Mouse (Mus musculus) T-cell, adult 2 months (primary cell): ENCODE results near the gene Abcc8.
"Not testable (repeated sequence)": the region's sequence is repeated elsewhere in the genome, so short reads cannot be mapped to it uniquely, and the experiment has no call there.

Experiments used
- DNase-seq: peaks from one replicate; pipeline ENCODE4 v3.0.0; 2022; ENCODE audit warnings: low spot score

Gene Abcc8

DNA sequence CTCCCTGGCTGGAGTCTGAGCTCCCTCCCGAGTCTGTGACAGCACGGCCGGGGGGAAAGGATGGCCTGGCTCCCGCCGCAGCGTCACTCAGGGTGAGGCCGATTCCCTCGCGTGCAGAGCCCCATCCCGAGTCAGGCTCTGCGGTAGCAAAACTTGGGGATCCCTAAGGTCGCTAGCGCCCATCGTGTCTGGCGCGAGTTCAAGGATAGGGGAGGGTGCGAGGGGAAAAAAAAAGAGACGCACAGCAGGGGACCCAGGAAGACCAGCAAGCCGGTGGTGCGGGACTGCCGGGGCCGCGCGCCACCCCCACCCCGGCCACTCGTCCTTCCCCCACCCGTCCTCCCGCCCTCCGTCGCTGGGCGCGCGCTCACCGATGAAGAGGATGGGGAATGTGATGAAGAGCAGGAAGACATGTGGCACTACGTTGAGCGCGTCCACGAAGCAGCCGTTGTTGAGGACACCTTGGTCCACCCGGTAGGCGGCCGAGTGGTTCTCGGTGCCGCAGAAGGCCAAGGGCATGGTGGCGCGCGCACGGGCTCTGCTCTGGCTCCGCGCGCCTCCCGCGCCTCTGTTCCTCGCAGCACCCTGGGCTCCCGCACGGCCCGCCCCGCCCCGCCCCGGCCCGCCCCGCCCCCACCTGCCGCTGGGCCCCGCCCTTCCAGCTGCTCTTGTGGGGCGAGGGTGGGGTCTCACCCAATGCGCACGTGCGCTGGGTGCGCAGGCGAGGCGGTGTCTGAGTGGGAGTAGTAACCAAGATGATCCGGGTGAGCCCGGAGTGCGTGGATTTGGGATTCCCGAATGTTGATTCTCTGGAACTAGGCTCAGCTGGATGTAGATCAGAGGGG, at the start of gene Abcc8:
TSS of gene Abcc8 (minus strand) at position 603 of the 845 bp plus-strand sequence.
- DNase-seq, result no peak

DNA sequence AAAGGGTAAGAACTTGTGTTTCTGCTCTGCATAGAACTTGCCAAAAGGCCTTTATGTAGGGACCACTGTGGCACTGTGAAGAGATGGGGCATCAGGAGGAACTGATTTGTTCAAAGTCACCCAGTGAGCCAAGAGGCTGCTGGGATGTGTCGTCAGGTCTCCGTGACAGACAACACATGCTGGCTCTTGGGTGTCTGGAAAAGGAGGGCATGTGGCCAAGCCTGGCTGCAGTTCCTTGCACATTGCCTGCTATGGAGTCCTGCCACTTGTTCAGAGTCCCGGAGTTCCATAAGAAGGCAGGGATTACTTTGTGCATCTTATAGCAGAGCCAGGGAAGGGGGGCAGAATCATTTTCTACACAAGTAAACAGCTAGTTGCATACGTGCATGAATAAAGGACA, 47.1 kb upstream of the Abcc8 start:
- no peak for DNase-seq

DNA sequence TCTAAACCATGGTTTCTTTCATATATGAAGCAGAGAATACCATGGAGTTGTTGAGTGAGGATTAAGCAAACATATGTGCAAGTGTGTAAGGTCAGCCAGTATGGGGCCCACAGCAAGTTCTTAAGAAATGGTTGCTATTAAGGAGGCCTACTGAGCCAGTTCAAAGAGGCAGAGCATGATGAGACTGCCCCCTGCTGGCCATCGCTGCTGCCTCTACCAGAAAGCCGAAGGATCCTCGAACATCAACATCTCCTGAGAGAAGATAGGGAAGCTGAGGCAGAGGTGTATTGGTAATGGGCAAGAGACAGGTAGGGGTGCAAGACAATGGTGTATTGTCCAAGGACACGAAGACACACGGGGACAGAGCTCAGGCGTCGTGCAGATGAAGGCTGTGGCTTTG, 46.4 kb upstream of the Abcc8 start:
- peak; percentile 45 for DNase-seq

DNA sequence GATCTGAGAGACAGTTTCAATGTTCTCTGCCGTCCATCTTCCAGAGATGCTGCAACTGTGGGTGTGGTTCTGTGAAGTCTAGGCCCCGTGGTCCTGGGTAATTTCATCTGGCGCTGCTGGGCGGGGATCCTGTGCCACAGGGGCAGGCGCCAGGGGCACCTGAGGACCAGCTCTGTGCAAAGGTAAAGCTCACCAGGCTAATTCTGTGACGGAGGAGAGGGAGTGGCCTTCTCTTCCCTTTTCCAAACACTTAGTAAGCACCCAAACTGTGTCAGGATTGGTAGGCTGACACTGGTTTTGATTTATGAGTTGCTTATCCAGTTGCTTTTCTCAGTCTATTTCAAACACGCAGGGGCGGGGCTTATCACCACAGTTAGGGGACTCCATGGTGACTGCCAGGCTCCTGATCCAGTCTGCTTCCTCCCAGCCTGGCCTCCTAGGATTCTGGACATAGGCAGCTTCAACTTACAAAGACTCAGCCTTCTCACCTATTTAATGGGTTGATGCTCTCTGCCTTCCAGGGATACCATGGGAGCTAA, 40.8 kb upstream of the Abcc8 start:
- DNase-seq, result no peak

DNA sequence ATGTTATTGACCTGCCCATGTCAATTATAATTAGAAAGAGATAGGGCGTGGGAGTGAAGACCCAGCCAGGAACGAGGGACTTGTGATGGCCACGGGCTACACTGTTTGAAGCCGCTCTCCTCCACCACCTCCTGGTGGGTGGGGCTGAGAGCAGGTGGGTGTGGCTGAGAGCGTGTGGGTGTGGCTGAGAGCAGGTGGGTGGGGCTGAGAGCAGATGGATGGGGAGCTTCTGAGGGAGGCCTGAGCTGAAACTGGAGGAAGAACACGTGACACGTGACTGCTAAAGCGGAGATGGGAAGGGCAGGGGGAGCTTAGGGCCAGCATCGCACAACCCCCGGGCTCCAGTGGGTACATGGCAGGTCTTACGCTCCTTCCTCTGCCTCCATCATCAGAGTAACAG, 38.6 kb upstream of the Abcc8 start:
- peak; percentile 13 for DNase-seq

DNA sequence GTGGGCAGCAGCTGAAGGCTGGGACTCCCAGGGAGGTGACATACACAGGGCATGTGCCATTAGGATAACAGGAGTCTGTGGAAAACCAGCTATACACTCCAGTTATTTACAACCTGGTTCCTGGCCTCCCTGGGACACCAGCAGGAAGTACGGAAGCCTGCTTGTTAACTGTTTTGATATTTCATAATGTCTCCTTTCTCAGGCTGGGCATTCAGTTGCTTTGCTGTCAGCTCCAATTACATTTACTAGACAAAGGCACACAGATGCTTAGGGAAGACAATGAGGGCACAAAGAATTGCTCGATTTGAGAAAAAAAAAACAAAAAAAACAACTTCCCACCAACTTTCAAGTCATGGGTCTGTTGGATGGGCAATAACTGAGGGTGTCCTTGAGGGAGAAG, 36.6 kb upstream of the Abcc8 start:
- DNase-seq, result no peak

DNA sequence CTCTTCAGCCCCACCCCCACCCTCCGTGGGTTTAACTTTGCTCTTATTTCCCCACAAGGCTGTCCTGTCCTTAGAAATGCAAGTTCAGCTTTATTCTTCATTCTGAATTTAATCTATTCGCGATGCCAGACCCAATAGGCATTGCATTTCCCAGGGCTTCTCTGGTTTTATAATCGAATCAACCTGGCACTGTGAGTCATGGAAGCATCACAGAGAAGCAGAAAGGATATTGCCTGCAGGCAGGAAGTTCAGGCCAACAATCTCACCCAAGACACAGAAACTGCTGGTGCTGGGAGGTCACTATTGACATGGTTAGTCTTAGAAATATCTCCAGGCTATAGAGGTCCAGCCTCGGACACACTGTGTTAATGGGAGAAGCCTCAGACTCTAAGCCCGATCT, 30.4 kb upstream of the Abcc8 start:
- no peak for DNase-seq

DNA sequence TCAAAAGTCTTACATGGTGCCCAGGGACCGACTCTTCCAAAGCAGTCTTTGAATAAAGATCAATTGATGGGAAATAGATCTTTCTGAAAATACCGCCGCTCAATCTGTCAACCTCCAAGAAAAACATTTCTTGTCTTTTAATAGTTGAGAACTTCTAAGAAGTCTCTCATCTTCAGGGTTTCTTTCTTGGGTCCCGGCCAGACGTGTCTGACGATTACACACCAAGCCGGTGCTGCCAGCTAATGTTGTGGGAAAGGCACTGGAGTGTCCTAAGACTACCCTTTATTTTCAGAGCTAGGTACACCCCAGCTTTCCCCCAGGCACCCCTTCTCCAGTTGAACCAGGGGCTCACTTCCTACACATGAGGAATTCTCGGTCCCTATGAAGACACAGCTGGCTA, 28.3 kb upstream of the Abcc8 start:
- no peak for DNase-seq

DNA sequence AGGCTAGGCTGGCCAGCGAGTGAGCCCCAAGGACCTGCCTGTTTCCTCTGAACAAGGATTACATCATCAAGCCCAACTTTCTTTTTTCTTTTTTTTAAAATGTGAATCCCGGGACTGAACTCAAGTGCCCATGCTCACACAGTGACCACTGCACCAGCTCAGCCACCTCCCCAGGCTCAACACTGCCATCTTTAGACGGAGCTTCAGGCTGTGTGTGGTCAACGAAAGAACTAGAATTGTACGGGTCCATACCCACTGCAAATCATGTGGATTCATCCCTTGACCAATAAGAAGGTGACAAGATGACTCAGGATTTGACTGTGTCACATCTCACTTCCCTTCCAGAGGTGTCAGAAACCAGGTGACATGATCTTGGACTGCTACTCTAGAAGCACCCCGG, 24.9 kb upstream of the Abcc8 start:
- DNase-seq, result no peak

DNA sequence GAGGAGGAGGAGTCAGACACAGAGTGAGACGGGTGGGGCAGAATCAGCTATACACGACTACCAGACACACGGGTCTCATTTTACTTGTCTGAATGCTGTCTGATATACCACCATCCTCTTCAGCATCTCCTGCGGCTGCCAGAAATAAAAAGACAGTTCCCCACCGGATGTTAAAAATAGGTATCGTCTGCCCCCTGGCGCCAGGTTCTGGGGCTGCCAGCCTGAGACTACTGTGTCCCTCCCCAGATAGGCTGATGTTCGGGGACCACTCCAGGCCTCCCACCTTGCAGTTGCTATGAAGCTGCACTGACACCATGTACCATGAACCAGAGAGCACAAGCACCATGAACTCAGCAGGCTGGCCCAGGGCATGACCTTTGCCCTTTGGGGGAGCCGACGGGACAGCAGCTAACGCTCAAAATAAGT, 24.2 kb upstream of the Abcc8 start:
- DNase-seq, result peak; percentile 59

DNA sequence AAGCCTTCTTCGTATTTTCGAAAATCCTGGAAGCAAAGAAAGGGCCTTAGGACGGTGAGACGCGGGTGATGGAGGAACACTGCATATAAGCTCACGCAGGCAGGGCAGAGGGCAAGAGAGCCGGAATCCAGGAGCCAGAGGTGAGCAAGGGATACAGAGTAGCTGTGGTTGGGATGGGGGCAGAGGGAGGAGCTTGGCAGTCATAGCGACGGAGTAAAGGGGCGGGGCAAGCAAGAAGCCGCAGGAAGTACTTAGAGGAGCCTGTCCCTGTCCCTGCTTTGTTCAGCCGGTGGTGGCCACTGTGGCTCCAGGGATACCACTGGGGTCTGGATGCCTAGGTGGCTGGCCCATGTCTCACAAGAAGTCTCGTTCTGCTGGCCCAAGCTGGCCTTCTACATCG, 21.8 kb upstream of the Abcc8 start:
- no peak for DNase-seq

DNA sequence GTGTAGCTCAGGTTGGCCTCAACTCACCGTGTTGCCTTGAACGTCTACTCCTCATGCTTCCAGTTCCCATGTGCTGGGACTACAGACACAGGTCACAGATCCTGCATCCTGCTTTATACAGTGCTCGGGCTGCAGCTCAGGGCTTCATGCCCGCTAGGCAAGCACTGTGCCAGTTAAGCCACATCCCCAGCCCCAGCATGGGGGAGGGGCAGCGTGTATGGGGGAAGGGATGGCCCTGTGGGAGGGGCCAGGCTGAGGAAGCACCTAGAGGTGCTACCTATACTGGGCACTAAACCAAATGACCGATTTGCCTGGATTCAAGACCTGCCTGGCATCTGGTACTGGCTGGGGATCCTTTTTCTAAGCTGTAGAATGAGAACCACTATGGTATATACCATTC, 20.2 kb upstream of the Abcc8 start:
- peak; percentile 10 for DNase-seq

DNA sequence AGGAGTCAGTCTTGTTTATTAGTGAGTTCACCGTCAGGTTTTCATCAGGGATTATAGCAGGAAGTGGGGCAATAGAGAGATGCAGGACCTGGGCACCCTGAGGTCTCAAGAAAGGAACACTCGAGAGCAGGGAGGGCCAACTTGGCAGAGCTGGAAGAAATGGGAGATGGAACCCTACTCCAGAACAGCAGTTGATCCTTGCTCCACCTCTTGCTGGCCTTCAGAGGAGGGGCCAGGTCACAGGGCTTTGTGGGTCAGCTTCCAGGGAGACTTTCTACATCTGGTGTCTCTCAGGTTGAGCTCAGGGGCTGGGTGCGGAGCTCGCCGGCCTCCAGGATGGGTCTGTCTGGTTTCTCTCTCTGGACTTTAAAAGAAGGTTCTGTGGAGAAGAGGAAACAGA, 15.5 kb upstream of the Abcc8 start:
- no peak for DNase-seq

DNA sequence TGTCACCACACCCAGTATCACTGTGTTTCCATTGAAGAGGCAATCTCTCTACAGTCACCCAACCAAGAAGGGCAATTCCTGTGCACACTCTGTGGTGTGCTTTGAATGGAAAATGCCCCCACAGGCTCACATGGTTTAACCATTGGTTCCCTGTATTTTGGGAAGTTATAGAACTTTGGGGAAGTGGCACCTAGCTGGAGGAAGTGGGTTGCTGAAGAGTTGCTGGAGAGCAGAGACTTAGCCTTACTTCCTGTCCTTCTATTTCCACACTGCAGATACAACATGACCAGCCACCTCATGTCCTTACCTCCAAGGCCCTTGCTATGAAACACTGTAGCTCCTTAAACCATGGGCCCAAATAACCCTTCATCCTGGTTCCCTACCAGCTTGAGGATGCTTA, 4.4 kb upstream of the Abcc8 start:
- DNase-seq, result no peak

DNA sequence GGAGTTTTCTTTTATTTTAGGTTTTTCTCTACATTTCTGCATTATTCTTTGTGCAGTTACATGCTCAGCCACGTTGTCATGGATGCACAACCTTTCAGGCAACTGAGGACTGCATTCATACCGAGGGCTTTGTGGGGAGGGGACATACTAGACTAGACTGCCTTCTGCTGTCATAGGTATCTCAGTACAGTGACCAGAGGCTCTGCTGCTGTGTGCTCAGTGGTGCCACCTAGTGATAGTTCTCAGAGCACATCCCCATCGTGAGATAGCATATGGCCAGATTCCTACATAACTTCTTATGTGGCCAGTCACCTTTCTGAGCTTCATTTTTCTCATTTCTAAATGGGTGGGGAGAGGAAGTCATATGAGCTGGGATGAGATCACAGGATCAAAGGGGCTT, 1.8 kb upstream of the Abcc8 start:
- peak; percentile 30 for DNase-seq

DNA sequence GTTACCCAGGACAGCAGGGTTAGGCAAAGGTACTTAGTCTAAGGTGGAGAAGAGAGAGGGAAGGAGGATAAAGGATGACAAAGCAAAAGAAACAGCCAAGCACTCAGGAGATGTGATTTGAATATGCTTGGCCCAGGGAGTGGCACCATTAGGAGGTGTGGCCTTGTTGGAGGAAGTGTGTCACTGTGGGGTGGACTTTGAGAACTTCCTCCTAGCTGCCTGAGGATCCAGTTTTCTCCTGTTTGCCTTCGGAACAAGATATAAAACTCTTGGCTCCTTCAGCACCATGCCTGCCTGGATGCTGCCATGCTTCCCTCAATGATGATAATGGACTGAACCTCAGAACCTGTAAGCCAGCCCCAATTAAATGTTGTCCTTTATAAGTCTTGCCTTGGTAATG, 10.9 kb downstream of the Abcc8 start:
- DNase-seq, result not testable (repeated sequence)

DNA sequence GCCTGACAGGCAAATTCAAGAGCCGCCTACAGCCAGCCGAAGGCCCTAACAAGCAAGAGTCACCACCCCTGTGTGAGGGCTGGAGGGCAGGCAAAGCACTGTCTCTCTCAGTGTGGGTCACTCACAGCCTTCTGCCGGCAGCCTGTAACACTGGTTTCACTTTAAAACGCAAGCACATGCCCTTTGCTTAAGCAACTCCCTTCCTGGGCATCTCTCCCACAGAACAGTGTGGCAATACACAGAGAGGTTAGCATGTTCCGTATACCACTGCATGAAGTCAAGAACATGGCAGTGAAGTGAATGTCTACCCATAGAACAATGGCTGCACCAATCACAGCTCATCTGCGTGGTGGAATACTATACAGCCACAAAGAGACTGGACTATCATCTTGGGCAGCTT, 11.4 kb downstream of the Abcc8 start:
- DNase-seq, result no peak

DNA sequence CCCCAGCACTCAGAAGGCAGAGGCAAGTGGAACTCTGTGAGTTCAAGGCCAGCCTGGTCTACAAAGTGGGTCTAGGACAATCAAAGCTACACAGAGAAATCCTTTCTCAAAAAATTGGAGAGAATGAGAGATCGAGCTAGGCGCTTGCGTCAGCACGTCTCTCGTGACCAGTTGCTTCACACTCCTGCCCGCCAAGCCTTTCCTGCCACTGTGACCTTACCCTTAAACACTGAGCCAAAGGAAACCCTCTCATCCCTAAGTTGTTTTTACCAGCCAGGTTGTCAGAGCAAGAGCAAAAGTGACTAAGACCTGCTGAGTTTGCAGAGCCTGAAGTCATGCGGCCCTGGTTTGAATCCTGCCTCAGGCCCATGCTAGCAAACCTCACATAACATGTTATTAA, 11.9 kb downstream of the Abcc8 start:
- DNase-seq, result no peak

DNA sequence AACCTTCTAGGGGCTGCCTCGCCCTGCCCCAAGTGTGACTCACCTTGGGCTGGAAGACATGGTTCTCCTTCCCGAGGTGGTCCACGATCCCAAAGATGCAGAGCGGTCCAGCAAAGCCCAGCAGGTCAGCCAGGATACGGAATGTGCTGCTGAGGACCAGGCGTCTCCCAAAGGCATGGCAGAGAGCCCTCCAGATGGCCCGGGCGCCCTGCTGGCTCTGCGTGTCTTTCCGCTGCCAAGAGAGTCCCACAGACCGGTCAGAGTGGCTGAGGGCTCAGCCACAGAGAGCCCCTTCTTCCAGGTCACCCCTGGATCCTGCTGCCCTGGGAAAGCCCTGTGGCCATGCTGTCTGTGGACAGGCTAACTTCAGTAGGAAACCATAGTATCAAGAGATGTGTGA, 14.0 kb downstream of the Abcc8 start:
- no peak for DNase-seq

DNA sequence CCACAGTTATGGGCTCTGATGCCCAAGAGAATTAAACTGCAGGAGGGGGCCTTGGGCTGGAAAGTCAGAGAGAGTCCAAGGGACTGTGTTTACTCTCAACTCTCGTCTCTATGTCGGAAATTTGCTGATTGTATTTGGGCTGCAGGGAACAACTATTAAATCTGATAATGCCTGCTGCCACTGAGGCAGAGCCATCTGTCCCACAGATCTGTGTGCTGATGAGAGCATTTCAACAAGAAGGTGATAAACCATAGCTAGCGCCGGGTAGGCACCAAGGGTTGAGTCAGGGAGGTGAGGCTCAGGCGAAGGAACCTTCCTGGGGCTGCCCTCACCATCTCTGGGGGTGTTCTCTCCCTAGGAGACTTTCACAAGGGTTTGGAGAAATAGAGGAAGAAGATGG, 17.1 kb downstream of the Abcc8 start:
- DNase-seq, result no peak

DNA sequence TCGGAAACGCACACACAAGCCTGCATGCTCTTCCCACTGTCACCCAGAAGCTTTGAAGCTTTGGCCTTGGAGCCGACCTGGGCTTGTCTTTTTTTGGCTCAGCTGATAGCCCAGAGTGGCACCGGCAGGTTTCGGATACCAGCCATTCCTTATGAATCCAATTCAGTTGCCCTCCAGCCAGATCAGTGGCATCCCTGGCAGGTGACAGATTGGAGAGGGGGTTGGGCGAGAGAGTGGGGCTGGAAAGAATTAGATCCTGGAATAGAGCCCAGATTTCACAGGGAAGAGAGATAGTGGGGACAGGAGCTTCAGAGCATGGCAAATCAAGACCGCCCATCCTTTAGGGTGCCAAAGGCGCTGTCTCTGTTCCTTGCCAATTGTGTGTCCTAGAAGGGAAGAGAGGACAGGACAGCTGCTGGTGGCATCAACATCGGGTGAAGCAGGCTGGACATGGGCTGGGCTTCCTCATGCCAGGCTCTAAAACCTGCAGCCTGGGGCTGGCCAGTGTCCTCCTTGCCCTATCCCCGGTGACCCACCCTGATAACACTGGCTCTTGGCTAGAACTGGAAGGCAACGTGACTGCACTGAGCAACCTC, 17.6 kb downstream of the Abcc8 start:
- DNase-seq, result no peak

DNA sequence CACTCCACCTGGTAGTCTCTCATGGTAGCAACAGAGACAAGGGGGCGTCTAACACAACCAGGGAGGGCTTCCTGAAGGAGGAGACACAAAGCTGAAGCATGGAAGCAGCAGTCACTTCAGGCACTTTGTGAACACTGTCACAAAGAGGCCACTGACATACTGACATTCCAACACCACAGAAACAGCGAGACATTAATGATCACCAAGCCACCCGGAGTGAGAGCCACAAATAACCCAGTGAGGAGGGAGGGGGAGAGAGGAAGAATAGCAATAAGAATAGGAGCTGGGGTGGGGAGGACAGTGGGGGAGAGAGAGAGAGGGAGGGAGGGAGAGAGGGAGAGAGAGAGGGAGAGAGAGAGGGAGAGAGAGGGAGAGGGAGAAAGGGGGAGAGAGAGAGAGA, 18.2 kb downstream of the Abcc8 start:
- DNase-seq, result no peak

DNA sequence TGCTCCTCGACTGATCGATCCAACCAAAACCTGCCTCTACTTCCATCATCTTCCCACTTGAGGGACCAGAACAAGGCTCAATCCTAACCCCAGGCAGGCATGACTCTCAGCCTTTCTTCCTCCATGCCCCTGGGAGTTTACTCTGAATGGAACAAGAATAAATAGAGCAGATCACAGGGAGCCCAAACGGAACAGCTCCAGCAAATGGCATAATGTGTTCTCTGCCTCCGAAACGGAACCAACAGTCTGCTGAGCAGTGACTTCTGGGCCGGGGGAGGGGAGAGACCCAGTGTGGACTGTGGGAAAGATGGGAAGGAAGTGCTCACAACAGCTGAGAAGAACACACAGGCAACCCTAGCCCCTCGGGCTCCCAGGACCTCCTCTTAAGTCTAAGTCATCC, 22.1 kb downstream of the Abcc8 start:
- DNase-seq, result no peak
